Mouse (Mus musculus) kidney, adult 2 months (tissue): Measurements from ENCODE around the gene Scml4. TPM values are rescaled to one million over a fixed set of nuclear protein-coding genes. Genes with fewer than 3 reads are reported as not detected.

ENCODE experiments used
- DNase-seq: peaks from one replicate; pipeline ENCODE4 v3.0.0; 2021
- H3K27ac ChIP-seq: fragments of 200-500 bp; 2 replicates; pipeline ENCODE4 v1.5.1; 2012; ENCODE audit warnings: low read depth, low read length, control low read depth, inconsistent platforms; ENCODE audit not compliant: insufficient read depth
- H3K27me3 ChIP-seq: fragments of 200-500 bp; replicated peaks from 2 replicates; pipeline ENCODE4 v1.6.1; 2012; ENCODE audit warnings: mild to moderate bottlenecking, moderate library complexity, low read length, inconsistent platforms; ENCODE audit not compliant: control insufficient read depth, insufficient read depth
- H3K36me3 ChIP-seq: fragments of 200-500 bp; 2 replicates; pipeline ENCODE4 v1.6.1; 2012; ENCODE audit warnings: mild to moderate bottlenecking, moderate library complexity, low read length, inconsistent platforms; ENCODE audit not compliant: control insufficient read depth, insufficient read depth
- H3K4me1 ChIP-seq: fragments of 200-500 bp; 2 replicates; pipeline ENCODE4 v1.6.1; 2011; ENCODE audit warnings: low read length; ENCODE audit not compliant: control insufficient read depth, insufficient read depth
- H3K4me3 ChIP-seq: fragments of 200-500 bp; 2 replicates; pipeline ENCODE4 v1.5.1; 2011; ENCODE audit warnings: mild to moderate bottlenecking, low read depth, low read length, control low read depth; ENCODE audit not compliant: insufficient read depth
- CTCF ChIP-seq: fragments of 200-500 bp; conservative IDR thresholded peaks from 2 replicates; pipeline ENCODE4 v1.5.1; 2011; ENCODE audit warnings: low read depth, mild to moderate bottlenecking, control low read depth, low read length, moderate library complexity, mixed read lengths; ENCODE audit not compliant: insufficient read depth, insufficient read length
- POLR2A ChIP-seq: fragments of 200-500 bp; IDR thresholded peaks from one replicate; pipeline ENCODE4 v1.6.1; 2011; ENCODE audit warnings: low read depth, low read length, control low read depth
- WGBS: fragments of 180-500 bp; shearing (Covaris S2); methylation state at CpG from one replicate; pipeline ENCODE4 v1.1.7; 2018; 5-methylcytosine and 5-hydroxymethylcytosine counted together
- polyA plus RNA-seq: library from polyadenylated mRNA; depleted of rRNA; stranded (reverse); fragments of >200 nt; gene quantifications from 2 replicates; pipeline ENCODE4 v1.2.3, GENCODE M21; 2012

The Scml4 gene
- polyA plus RNA-seq, 1 experiment: 2.2 TPM

- H3K4me1 ChIP-seq: 0 out of 2 replicates have a peak, but pooled peaks cover 2% of the 10 kb centered on the region
- TF ChIP-seq CTCF (no peak), POLR2A (no peak)
- no peak overlapping the region for H3K4me3 ChIP-seq
- no peak overlapping the region for H3K27ac ChIP-seq
- WGBS: 72% methylated on average over 7 of the region's 7 CpGs
- no peak for DNase-seq
- no peaks in the 10 kb centered on the region for H3K36me3 ChIP-seq
- no peaks in the 10 kb centered on the region for H3K27me3 ChIP-seq
Measured at GRCm38 (mm10) chr10:42861446-42861845, 1.3 kb downstream of the Scml4 start.

- H3K27ac ChIP-seq: 0 out of 2 replicates have a peak overlapping the region, but pooled peaks have one; percentile 21
- WGBS: 20% methylated on average over 13 of the region's 13 CpGs
- peak; percentile 82 for DNase-seq
Measured at GRCm38 (mm10) chr10:42862102-42862740, 2.1 kb downstream of the Scml4 start.

GRCm38 (mm10) chr10:42862806-42863205, 2.6 kb downstream of the Scml4 start:
- no peak for DNase-seq
- Histone ChIP-seq H3K27ac (peak overlapping the region; percentile 46; the same call in 1 of the 2 replicates), H3K4me1 (0 out of 2 replicates have a peak, but pooled peaks cover 2% of the 10 kb centered on the region), H3K36me3 (no peaks in the 10 kb centered on the region), H3K4me3 (no peak overlapping the region), H3K27me3 (no peaks in the 10 kb centered on the region)
- TF ChIP-seq CTCF (no peak), POLR2A (no peak)
- WGBS: 39% methylated on average over 4 of the region's 4 CpGs

More at GRCm38 (mm10) chr10:42862102-42862740, 2.1 kb downstream of the Scml4 start:
- TF ChIP-seq POLR2A: no peak
- no peak for TF ChIP-seq CTCF
- Histone ChIP-seq H3K4me1 (0 out of 2 replicates have a peak, but pooled peaks cover 2% of the 10 kb centered on the region), H3K4me3 (no peak overlapping the region), H3K27me3 (no peaks in the 10 kb centered on the region), H3K36me3 (no peaks in the 10 kb centered on the region)

- DNase-seq: peak; percentile 56
- WGBS: 24% methylated on average over 31 of the region's 31 CpGs
- Histone ChIP-seq H3K27ac (no peak overlapping the region), H3K36me3 (no peaks in the 10 kb centered on the region), H3K4me3 (peak overlapping the region; percentile 37), H3K27me3 (no peaks in the 10 kb centered on the region), H3K4me1 (0 out of 2 replicates have a peak, but pooled peaks cover 2% of the 10 kb centered on the region)
- no peak for TF ChIP-seq POLR2A
Measured at GRCm38 (mm10) chr10:42863621-42864391, 3.6 kb downstream of the Scml4 start.

GRCm38 (mm10) chr10:42864696-42865095, 4.5 kb downstream of the Scml4 start:
- Histone ChIP-seq H3K36me3 (no peaks in the 10 kb centered on the region), H3K4me3 (no peak overlapping the region), H3K27ac (no peak overlapping the region), H3K4me1 (0 out of 2 replicates have a peak, but pooled peaks cover 2% of the 10 kb centered on the region), H3K27me3 (no peaks in the 10 kb centered on the region)
- 66% methylated on average over 5 of the region's 5 CpGs for WGBS
- DNase-seq: no peak
- TF ChIP-seq POLR2A: no peak
- no peak for TF ChIP-seq CTCF

- no peak overlapping the region for H3K4me3 ChIP-seq
- 86% methylated on average over 9 of the region's 9 CpGs for WGBS
- H3K4me1 ChIP-seq: no peaks in the 10 kb centered on the region
- H3K27me3 ChIP-seq: no peaks in the 10 kb centered on the region
- no peak for DNase-seq
- TF ChIP-seq CTCF (no peak), POLR2A (no peak)
- H3K36me3 ChIP-seq: no peaks in the 10 kb centered on the region
- H3K27ac ChIP-seq: no peak overlapping the region
Measured at GRCm38 (mm10) chr10:42868416-42868815, 8.2 kb downstream of the Scml4 start.

- no peaks in the 10 kb centered on the region for H3K27me3 ChIP-seq
- H3K36me3 ChIP-seq: no peaks in the 10 kb centered on the region
- no peak for DNase-seq
- H3K4me1 ChIP-seq: no peaks in the 10 kb centered on the region
- TF ChIP-seq POLR2A (no peak), CTCF (no peak)
- WGBS: 72% methylated on average over 6 of the region's 6 CpGs
- no peak overlapping the region for H3K27ac ChIP-seq
- no peak overlapping the region for H3K4me3 ChIP-seq
Measured at GRCm38 (mm10) chr10:42869467-42869866, 9.3 kb downstream of the Scml4 start.
